Mouse (Mus musculus) layer of hippocampus, postnatal 25 days (tissue): ENCODE data around the gene Lrig3. TPM values are rescaled to one million over a fixed set of nuclear protein-coding genes. Genes with fewer than 3 reads are reported as not detected.
A peak's percentile ranks its signal among the peaks of the same experiment; 100 is the strongest.

Experiments
- DNase-seq, 2 experiments: peaks; one replicate each; pipeline ENCODE4 v3.0.0; 2022; ENCODE audit warnings: mixed read lengths in 2 of 2, low spot score in 1 of 2; ENCODE audit errors: extremely low spot score in 1 of 2
- total RNA-seq, 2 experiments: library from RNA; stranded (reverse); gene quantifications; 2 replicates each; pipeline ENCODE4 v1.2.3; 2021

Gene Lrig3
- total RNA-seq, 2 experiments from 2014 or later = 3.3 to 3.5 TPM

GRCm38 (mm10) chr10:125961411-125962107 lies 4.4 kb upstream of the Lrig3 start:
- DNase-seq = no peak

GRCm38 (mm10) chr10:125964709-125965108 lies 1.3 kb upstream of the Lrig3 start:
- DNase-seq = no peak

- peak in 1 of 2 experiments; percentile 10 for DNase-seq
Observed at GRCm38 (mm10) chr10:125966481-125967251, 698 bp downstream of the Lrig3 start.

- no peak for DNase-seq
Observed at GRCm38 (mm10) chr10:125967436-125968160, 1.6 kb downstream of the Lrig3 start.

GRCm38 (mm10) chr10:125968191-125969132 lies 2.5 kb downstream of the Lrig3 start:
- no peak for DNase-seq

GRCm38 (mm10) chr10:125969133-125969490 lies 3.1 kb downstream of the Lrig3 start:
- no peak for DNase-seq

GRCm38 (mm10) chr10:125970031-125970430 lies 4.1 kb downstream of the Lrig3 start:
- no peak for DNase-seq

GRCm38 (mm10) chr10:125970500-125970899 lies 4.5 kb downstream of the Lrig3 start:
- no peak for DNase-seq

- DNase-seq = no peak
Observed at GRCm38 (mm10) chr10:125973726-125974125, 7.8 kb downstream of the Lrig3 start.

- DNase-seq = no peak
Observed at GRCm38 (mm10) chr10:125981938-125982337, 16.0 kb downstream of the Lrig3 start.

- no peak for DNase-seq
Observed at GRCm38 (mm10) chr10:125984473-125985035, 18.6 kb downstream of the Lrig3 start.

GRCm38 (mm10) chr10:125985795-125986194 lies 19.8 kb downstream of the Lrig3 start:
- DNase-seq = no peak

GRCm38 (mm10) chr10:125986443-125986842 lies 20.5 kb downstream of the Lrig3 start:
- DNase-seq = no peak

- no peak for DNase-seq
Observed at GRCm38 (mm10) chr10:125987307-125987706, 21.3 kb downstream of the Lrig3 start.

- no peak for DNase-seq
Observed at GRCm38 (mm10) chr10:125988037-125988436, 22.1 kb downstream of the Lrig3 start.

- no peak for DNase-seq
Observed at GRCm38 (mm10) chr10:125989890-125990289, 23.9 kb downstream of the Lrig3 start.

- no peak for DNase-seq
Observed at GRCm38 (mm10) chr10:125990394-125990793, 24.4 kb downstream of the Lrig3 start.

- DNase-seq = no peak
Observed at GRCm38 (mm10) chr10:125991819-125992218, 25.9 kb downstream of the Lrig3 start.

- no peak for DNase-seq
Observed at GRCm38 (mm10) chr10:125994855-125995254, 28.9 kb downstream of the Lrig3 start.

GRCm38 (mm10) chr10:125995701-125996100 lies 29.7 kb downstream of the Lrig3 start:
- no peak for DNase-seq
